Mouse (Mus musculus) liver, adult (tissue): ENCODE measurements around the gene Iqcg.

ENCODE experiments used
- GATA4 ChIP-seq: IDR thresholded peaks from 2 replicates; pipeline ENCODE4 v1.6.1; 2014; ENCODE audit warnings: mild to moderate bottlenecking, low read length; ENCODE audit not compliant: insufficient replicate concordance

The Iqcg gene

DNA sequence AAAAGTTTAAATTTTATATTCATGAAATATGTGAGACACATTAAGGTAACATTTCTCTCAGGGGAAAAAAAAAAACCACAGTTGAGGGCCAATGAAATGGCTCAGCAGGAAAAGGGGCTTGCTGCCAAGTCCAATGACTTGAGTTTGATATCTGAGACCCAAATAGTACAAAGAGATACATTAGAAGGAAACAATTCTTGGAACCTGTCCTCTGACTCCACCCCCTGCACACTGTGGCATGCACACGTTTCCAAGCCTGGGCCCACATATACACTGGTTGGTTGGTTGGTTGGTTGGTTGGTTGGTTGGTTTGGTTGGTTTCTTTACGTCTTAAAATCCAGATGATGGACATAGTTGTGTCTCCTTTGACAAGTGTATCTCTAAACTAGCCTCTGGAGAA is 40.0 kb downstream of the Iqcg start:
- no peak for TF ChIP-seq GATA4

DNA sequence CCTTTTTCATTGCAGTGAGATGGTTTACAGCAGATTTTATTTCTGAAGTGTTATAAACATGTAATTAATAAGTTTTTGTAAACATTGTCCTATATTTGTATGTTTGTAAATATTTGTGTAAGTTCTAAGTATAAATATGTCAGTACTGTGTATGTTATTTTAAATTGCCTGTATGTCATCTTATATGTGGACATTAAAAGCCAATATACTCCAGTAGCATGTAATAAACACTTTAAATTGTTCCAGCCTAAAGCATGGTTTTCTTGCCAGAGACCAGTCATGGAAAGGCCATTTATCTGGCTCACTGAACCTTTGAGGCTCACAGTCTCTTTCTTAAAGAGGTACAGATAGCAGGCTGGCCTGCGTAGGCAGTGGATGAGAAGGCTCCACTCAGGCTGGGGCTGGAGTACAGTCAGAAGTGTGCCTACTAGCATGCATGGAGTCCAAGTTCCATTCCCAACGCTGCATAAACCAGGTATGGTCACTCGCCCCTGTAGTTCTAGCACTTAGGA is 40.6 kb downstream of the Iqcg start:
- TF ChIP-seq GATA4 = no peak

GRCm38 (mm10) chr16:33014921-33015320 is 41.1 kb downstream of the Iqcg start:
- TF ChIP-seq GATA4 = no peak

GRCm38 (mm10) chr16:33013801-33014200 is 42.2 kb downstream of the Iqcg start:
- TF ChIP-seq GATA4 = no peak

DNA sequence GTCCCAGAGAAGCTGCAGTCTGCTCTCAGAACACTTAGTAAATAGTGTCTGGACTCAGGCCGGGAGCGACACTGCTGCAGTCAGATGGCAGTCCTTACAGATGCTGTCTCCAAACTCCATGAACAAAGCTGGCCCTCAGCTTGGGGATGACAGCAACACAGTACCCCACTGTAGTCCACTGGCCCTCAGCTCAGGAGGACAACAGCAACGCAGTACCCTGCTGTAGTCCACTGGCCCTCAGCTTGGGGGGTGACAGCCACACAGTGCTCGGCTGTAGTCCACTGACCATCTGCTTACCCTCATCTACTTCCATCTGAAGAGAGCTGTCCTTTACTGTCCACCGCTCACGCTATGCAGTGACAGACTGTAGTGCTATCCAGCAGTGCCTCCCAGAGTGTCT is 45.9 kb downstream of the Iqcg start:
- TF ChIP-seq GATA4 = no peak

GRCm38 (mm10) chr16:33007436-33007835 is 48.6 kb downstream of the Iqcg start:
- TF ChIP-seq GATA4 = no peak

DNA sequence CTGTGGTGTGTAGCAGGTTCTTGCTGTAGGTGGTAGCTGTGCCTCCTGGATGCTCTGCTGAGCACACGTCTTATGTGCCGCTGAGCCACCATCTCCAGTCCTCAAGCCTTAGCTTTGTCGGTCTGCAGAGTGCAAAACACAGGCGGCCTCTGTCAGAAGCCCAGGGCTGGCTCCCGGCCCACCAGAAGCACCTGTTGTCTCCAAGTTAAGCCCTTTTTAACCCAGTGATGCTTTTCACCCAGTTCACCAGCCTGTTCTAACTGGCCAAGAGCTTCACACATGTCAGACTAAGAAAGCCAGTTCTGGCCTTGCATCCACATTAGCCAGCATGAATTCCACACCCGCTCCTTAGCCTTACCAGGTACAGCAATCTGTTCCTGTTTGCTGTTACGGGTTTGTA is 49.1 kb downstream of the Iqcg start:
- TF ChIP-seq GATA4 = no peak

- TF ChIP-seq GATA4 = peak; percentile 53; the same call in 1 of the 2 replicates
Measured at GRCm38 (mm10) chr16:33005216-33005615, 50.8 kb downstream of the Iqcg start.

DNA sequence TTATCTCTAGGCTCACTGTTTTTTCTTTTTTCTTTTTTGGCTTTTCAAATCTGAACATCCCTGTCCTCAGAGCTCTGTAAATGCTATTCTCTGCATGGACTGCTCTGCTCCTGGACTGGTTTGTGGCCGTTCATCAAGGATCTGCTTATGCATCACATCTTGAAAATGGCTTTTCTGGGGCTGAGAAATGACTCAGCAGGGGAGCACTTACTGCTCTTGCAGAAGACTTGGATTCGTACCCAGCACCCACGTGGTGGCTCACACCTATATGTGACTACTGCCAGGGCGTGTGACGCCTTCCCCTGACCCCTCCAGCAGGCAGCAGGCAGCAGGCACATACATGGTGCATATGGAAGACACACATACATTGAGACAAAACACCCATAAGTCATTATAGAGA is 63.9 kb downstream of the Iqcg start:
- TF ChIP-seq GATA4 = no peak

- no peak for TF ChIP-seq GATA4
Measured at GRCm38 (mm10) chr16:32984631-32985030, 71.4 kb downstream of the Iqcg start.

- TF ChIP-seq GATA4 = no peak
Measured at GRCm38 (mm10) chr16:32981405-32981804, 74.6 kb downstream of the Iqcg start.

GRCm38 (mm10) chr16:32980227-32980626 is 75.8 kb downstream of the Iqcg start:
- no peak for TF ChIP-seq GATA4

- no peak for TF ChIP-seq GATA4
Measured at GRCm38 (mm10) chr16:32973047-32973446, 83.0 kb downstream of the Iqcg start.

DNA sequence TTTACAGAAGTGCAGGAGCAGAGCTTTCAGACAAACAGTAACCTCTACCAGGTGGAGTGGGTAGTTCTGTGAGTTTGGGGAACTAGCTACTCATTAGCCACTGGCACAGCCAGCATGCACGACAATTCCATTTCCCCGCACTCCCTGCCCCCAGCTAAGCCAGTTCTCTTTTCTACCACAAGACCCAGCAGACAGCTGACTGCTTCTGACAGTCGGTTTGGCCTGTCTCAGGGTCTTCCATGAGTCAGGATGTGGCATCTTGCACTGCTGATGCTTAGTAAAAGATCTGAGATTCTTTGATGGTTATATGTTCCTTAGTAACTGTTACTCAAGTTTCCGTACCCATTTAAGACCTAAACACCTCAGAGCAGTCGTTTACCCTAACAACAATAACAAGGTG is 83.5 kb downstream of the Iqcg start:
- TF ChIP-seq GATA4 = no peak
